Comparison of ENCODE assay signal across 9 mouse cellular contexts in the genomic region with DNA sequence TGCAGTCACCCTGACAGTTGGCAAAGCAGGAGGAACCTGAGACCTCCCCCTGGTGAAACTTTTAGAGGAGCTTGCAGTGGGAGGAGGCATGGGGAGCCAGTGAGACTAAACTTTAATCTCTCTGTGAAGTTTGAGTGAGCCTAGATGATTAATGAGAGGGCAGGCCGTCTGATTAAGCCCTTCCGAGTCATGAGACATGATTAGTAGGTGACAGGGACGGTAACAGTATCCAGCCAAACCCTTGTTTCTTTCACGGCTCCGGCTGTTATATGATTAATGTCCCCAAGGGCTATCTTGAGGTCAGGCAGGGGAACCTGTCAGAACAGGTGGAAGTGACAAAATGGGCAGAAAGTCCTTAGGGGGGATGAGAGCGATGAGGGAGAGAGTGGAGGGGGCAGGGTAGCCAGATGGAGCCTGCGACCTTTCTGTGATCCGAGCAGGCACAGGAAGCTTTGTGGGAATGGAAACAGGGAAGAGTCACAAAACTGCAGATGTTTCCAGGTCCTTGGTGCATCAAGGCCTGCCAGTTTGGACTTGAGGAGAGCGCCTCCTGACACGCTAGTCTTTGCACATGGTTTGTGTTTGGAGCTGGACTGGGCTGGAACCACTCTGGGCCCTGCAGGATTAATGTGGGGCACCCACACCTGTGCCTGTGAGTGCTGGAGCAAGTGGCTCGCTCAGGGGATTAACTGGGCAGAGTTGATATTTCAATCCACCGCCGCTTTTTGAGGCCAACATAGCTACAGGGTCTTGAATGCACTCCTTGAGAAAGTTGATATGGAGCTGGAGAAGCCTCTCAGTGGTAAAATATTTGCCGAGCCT.
DNase-seq lines count a peak whose midpoint lies in the region; TF ChIP-seq lines count a peak whose summit lies in the region.
"Had no signal": no experiment of that assay in that cellular context is flagged by ENCODE, and none has a peak within 500 bp of the region (broad histone marks: within the 10 kb centered on the region; RNA-seq: fewer than 3 reads in every experiment).

No protein-coding gene starts in this region.

- peak; percentile 69 for DNase-seq in gastrocnemius, adult 2 months
- DNase-seq in gastrocnemius, postnatal 10 days: no peak
- peak; percentile 20 to 45 for DNase-seq in urinary bladder, postnatal 36 days (ENCODE audit: low spot score in 2 of 2)
- DNase-seq in urinary bladder, postnatal 25 days (ENCODE audit: low spot score): no peak
- DNase-seq in kidney, postnatal 14 days: peak; percentile 63
- DNase-seq in left cerebral cortex, adult 11 months (ENCODE audit: low spot score): no peak
- DNase-seq in frontal cortex, postnatal 36 days (ENCODE audit: low spot score in 2 of 2): no peak
- no peak for DNase-seq in left cerebral cortex, postnatal 14 days (ENCODE audit: low spot score in 2 of 2)
- DNase-seq: thymus, postnatal 4 days had no signal

- H3K27ac ChIP-seq in gastrocnemius, adult 2 months: peak overlapping the region; percentile 86

- TF ChIP-seq CTCF in gastrocnemius, adult 2 months (IDR thresholded peaks at IDR 0.05): no peak

- no peak overlapping the region; the same call in 1 of the 2 replicates for H3K4me3 ChIP-seq in gastrocnemius, adult 2 months

- intact Hi-C loops in gastrocnemius, adult 2 months (cut with DNase I): loop anchor here (5.0 kb wide), 1 partner anchor 664 kb away; the partner anchor contains the start of gene Zfp503
- intact Hi-C loops in left cerebral cortex, postnatal 14 days (cut with DNase I): no loop called here

Comparison
In these comparisons a context has a peak if more than half of its experiments do, and no peak if none do; other contexts are left out.
1. DNase-seq: peak in gastrocnemius, adult 2 months (single experiment), urinary bladder, postnatal 36 days (2 of 2) and kidney, postnatal 14 days (single experiment); none in gastrocnemius, postnatal 10 days (single experiment), urinary bladder, postnatal 25 days (single experiment), left cerebral cortex, adult 11 months (single experiment), frontal cortex, postnatal 36 days (0 of 2) and left cerebral cortex, postnatal 14 days (0 of 2).